Mouse (Mus musculus) heart, adult 9 months (tissue): ENCODE results near the gene Dtx1.

ENCODE experiments used
- DNase-seq, 2 experiments: peaks; one replicate each; pipeline ENCODE4 v3.0.0; 2022; ENCODE audit warnings: low spot score in 2 of 2

Gene Dtx1

DNA sequence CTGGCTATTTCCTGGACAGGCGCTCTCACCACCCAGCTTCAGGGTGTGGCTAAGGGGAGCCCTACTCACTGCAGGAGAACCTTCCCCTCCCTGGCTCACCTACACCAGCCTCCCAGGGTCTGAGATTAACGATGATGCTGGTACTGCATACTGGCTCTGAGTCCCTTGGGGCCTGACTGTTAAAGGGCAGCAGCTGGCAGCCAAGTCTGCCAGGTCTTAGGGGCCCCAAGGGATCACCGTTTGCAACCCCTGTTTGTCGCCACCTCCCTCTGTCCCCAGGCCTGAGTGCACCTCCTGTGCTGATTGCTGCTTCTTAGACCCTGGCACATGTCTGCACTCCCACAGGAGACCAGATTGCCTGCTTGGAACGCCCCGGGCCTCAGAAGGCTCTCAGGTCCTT lies 7.3 kb downstream of the Dtx1 start:
- DNase-seq = no peak

DNA sequence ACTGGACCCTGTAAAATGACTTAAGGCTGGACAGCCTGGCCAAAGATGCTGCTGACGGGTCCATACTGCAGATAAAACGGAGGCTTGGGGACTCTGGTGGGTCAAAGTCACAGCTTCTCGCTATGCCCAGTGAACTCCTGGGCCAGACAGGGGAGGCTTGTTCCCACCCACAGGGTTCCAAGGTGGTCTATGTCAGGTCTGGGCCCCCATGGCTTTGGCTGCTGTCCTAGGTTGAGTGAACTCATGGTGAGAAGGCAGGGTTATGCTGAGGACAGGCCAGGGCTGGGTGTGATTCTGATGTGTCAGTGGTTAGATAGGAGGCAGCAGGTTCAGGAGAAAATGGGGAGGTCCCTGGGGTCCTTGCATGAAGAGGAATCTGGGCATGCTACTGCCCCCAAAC lies 8.1 kb downstream of the Dtx1 start:
- DNase-seq = no peak

DNA sequence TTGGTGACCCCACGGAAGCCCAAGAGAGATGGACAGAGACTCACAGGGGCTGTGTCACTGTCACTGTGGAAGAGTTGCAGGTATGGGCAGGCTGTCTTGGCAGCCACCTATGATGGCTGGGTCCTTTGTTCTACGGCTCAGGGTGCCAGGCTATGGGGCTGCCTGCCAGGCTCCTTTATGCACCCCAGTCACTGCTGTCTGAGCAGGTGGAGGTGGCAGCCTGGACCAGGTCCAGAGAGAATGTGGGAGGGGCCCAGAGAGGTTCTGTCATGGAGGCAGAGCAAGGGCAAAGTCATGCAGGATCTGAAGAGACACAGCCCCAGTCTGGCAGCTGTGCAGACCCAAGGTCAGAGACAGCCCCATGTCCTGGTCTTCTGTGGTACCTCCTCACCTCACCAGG lies 8.8 kb downstream of the Dtx1 start:
- DNase-seq = no peak

DNA sequence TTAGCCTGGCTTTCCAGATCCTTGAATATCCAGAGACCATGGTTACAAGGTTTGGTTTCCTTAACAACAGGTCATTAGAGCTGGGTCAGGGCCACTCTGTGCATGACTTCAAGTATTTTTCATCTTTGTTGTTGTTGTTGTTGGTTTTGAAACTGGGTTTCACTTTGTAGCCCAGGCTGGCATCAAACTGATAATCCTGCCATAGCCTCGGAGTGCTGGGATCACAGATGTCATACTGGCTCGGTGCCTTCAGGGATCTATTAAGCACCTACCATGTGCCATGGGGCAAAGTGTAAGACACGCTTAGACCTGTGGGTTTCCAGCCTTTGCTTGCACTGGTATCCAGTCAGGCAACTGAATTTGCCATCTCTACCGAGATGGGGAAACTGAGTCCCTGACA lies 9.3 kb downstream of the Dtx1 start:
- DNase-seq = no peak

DNA sequence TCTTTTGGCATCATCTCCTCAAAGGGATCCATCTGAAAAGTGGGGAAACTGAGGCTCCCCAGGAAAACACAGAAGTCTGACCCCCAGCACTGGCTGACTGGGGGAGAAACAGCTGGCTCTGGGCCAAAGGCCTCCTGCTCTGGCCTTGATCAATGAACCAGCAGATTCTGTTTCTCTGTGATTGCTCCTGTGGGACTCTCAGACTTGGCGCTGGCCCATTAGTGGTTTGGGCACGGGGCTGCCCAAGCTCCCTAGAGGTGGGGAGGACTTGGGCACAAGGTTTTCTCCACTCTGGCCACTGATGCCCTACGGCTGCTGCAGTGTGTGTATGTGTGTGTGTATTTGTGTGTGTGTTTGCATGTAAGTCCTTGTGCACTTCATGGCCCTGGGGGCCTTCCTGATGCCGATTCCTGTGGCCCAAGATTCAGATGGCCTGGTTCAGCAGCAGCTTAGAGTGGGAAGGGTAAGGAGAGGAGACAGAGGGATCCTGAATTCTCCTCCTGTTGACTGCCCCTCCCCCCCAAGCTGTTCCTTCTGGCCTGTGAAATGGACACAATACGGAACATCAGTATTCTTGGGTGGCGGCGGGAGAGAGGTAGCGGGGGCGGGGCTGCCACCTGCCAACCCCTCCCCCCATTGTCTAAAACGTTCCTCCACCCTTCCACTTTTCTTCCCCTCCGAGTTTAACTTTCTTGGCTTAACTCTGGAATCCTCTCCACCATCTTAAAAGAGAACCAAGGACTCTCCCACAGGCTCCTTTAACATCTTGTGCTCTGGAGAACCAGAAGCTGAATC lies 10.5 kb downstream of the Dtx1 start:
- DNase-seq = no peak

DNA sequence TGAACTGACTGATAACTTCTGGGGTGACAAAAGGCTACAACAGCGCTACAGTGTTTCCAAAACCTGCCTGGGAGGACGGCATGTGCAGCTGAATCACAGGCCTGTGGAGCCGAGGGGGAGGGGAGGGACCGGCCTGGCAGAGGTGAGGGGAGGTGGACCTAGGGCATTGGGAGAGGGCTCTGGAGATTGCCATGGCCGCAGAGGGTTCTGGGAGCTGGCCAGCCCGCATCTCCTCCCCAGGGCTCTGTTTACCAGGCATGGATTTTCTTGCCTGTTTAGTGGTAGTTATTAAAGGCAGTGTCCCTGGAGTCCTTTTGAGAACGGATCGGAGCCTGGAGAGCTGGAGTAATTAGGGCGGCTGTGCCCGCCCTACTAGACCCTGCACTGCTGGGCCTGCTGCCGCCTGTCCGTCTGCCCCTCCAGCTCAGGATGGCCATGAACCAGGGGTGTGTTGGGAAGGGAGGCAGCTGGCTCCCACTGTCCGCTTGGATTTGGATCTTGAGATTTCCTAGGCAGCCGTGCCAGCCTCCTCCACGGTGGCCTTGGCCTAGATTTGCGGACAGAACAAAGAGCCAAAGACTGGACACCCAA lies 12.8 kb downstream of the Dtx1 start:
- DNase-seq = no peak

DNA sequence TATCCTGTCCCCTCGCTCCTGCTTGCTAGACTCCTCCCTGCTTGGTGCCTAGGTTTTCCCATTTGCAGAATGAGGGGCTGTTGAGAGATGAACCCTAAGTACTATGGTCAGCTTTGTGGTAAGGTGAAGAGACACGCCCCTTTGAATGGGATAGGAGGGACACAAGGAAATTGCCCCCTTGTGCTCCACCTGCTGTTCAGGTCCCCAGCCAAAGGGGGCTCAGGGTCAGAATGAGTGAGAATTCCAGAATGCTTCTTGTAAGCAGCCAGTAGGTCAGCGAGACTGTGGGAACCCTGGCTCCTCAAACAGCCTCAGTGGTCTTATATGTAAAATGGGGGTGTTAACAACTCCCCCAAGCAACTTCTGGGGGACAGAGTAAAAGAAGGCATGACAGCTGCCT lies 13.5 kb downstream of the Dtx1 start:
- DNase-seq = no peak

DNA sequence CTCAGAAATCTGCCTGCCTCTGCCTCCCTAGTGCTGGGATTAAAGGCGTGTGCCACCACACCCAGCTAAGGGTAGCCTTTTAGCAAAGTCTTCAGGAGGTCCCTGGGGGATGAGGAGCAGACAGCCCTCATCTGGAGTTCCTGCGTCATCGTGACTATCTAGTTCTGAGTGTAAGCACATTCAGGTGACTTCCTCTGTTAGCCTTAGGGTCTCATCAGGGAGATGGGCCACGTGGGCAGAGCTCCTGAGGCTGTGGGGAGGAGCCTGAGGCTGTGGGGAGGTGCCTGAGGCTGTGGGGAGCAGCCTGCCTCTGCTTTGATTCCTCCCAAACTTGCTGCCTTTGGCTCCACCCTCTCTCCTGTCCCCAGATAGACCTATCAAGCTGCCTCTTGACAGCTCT lies 14.9 kb downstream of the Dtx1 start:
- DNase-seq = no peak

DNA sequence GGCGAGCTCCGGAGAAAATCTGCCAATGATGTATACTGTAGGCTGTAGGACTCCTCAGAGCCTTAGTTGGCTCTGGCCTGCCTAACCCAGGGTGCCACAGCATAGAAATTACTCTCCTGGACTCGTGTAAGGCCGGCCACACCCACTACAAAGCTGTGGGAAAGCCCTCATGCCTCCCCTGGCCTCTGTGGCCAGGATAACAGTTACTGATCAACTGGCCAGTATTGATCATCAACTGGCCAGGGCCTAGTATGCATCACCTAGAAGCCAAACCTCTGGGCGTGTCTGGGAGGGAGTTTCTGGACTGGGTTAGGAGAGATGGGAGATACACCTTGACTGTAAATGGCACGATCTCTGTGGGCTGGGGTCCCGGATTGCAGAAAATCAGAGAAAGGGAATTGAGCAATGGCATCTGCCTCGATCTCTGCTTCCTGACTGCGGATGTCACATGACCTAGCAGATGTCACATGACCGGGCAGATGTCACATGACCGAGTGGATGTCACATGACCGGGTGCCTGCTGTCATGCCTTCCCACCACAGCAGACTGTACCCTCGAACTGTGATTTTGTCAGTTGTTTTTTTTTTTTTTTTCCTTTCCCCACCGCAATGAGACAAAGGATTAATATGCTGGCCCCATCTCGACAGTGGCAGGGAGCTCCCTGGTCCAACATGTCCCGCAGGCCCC lies 15.5 kb downstream of the Dtx1 start:
- DNase-seq = no peak

DNA sequence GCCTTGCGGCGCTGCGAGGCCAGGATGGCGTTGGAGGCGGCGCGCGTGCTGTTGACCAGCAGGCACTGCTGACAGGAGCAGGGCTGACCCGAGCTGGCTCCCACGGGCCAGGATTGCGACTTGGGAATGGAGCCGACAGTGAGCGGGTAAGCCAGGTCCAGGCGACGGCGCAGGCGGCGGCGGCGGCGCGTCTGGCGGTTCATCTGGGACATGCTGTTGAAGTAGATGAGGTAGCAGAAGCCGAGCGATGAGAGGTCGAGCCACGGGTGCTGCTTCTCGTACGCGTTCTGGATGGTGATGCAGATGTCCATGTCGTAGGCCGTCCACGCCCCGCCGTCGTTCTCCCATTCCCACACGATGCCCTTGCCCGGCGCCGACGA lies 17.0 kb downstream of the Dtx1 start:
- DNase-seq = no peak

DNA sequence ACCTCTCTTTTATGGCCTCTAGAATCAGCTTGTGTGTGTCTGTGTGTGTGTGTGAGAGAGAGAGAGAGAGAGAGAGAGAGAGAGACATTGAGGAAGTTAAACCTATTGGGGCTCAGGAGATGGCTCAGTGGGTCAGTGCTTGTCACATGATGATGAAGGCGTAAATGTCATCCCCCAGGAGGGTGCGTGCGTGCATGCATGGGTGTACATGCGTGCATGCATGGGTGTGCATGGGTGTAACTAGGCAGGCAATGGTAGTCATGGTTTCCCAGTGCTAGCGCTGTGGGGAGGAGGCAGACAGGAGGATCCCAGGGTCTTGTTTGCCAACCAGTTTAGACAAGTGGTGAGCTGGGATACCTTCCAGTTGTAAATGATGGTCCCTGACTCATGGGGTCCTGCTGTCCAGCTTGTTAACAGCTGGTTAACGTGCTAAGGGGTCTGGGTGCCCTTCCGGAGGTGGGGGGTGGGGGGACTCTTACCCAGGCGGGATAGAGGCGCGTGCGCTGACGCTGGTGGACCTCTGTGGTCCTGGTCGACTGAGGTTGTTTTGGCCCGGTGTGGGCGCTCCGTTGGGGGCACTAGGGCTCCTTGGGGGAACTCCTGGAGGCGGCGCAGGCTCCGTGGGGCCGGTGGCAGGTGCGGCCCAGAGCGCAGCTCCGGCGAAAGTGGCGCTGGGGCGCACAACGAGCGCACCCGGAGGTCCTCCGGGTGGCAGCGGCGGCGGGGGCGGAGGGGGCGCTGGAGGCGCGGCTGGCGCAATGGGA lies 17.6 kb downstream of the Dtx1 start:
- no peak for DNase-seq

DNA sequence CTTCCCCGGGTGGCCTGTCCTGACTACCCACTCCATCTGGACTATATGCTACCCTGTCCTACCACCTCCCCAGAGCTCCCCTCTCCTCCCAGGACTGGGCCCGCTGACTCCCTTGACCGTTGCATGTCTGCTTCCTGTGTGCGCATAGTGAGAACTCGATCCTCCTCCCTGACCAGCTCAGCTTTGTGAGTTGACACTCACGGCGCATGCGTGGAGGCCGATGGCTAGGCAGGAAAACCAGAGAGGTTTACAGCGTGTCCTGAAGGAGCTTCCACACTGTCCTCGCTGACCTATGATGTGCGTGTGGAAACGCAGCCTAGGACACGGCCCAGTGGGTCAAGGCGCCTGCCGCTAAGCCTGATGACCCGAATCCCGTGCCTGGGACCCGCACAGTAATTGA lies 19.7 kb downstream of the Dtx1 start:
- no peak for DNase-seq

DNA sequence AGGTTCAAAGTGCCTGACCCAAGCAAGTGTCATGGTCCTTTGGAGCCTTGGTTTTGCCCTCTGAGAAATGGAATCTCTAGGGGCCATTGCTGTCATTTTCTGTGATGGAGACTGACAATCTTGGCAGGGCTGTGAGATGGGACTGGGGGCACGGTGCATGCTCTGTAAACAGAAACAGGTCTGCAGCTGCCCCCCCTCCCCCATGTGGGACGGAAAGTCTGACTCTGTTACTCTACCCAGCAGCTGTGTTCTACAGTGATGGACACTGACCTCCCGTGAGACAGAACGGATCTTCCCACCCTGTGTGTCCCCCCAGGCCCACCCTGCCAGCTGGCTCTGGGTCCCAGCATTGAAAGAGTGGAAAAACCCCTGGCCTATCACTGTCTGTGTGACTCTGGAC lies 21.3 kb downstream of the Dtx1 start:
- DNase-seq = no peak

DNA sequence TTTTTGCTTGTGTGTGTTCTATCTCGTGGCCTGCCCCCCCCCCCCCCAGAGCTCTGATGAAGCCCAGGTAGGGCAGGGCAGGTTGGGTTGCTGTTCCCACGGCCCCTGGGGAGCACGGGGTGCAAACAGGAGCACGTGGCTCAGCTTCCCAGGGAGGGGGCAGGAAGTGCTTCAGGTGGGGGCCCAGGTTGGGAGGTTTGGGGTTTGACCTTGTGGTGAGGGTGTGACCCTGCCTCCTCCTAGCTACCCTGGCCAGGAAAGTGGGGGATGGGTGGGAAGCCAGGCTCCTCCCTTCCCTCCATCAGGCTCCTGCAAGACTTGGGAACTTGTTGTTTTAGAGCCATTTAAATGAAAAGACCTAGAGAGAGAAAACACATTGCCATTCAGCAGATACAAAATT lies 23.3 kb downstream of the Dtx1 start:
- DNase-seq = no peak

DNA sequence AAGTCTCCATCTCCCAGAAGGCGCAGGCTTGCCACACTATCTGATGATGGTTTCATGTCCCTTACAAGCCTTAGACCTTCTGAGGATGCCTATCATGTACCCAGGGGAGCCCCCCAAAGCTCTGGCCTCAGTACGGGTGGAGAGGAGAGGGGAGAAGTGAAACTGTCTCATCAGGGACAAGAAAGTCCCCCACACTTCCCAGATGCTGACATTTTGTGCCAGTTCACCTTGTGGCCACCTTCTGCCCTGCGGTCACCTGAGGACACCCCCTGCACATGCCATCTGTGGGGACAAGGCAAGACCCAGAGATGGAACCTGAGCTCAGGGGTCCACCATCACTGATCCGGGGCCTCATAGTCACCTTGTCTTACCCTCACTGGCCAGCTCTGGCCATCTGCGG lies 23.8 kb downstream of the Dtx1 start:
- DNase-seq = no peak

DNA sequence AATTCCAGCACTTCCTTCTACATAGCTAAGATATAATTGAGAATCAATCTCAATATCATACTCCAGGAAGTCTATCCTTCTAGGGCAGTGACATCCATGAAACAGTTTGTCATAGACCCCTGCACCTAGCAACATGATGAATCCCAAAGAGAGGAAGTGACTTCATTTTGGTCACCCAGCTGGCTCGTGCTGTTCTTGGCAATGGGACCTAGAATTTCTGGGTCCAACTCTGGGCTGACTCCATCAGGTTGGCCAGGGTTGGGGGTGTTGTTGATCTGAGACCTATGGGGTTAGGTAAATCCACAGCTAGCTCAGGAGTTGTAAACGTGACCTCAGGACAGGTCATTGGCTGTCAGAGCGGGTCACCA lies 24.3 kb downstream of the Dtx1 start:
- no peak for DNase-seq

DNA sequence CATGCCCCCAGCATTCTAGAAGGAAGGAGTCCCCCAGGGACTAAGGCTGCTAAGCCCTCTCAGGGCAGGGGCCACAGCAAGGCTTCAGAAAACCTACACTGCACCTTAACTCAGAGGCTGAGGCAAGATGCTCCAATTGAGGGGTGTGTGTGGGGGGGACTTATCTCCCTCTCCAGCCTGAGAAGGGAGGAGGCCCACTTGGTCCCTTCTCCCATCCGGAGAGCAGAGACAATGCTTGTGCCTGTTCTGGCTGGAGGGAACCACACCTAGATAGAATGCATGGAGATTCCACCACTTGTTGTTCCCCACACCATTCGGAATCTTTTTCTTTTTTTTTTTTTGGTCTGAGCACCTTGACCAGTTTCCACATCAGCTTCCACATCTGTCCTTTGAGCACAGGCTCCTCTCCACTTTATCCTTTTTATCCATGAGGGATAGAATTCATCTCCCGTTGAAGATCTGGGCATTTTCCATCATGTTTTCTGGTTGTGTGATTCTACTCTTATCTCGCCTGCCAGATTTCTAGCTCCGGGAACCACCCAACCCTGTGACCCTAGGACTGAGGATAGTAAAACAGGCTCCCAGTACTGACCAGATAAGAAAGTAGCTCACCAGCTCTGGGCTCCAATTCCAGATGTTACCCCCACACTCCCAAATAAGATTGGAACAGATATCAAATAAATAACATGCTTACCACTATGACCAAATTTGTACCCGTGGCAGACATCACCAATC lies 24.8 kb downstream of the Dtx1 start:
- no peak for DNase-seq

DNA sequence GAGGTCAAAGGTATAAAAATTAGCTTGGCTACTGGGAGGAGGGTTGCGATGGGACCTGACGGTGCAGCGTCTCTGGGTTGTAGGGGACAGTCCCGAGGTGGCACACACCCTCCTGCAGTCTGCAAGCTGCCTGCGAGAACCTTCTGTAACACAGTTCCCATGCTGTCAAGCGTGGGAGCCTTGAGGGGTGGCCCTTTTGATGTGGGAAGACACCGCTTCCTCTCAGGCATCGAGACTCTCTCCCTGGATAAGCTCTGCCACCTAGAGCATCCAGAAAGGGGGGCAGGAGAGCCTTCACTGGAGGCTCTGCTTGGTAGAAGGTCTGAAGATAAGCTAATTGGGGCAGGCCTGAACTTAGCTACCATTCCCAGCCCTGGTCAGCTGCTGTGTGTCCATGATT lies 26.0 kb downstream of the Dtx1 start:
- no peak for DNase-seq

DNA sequence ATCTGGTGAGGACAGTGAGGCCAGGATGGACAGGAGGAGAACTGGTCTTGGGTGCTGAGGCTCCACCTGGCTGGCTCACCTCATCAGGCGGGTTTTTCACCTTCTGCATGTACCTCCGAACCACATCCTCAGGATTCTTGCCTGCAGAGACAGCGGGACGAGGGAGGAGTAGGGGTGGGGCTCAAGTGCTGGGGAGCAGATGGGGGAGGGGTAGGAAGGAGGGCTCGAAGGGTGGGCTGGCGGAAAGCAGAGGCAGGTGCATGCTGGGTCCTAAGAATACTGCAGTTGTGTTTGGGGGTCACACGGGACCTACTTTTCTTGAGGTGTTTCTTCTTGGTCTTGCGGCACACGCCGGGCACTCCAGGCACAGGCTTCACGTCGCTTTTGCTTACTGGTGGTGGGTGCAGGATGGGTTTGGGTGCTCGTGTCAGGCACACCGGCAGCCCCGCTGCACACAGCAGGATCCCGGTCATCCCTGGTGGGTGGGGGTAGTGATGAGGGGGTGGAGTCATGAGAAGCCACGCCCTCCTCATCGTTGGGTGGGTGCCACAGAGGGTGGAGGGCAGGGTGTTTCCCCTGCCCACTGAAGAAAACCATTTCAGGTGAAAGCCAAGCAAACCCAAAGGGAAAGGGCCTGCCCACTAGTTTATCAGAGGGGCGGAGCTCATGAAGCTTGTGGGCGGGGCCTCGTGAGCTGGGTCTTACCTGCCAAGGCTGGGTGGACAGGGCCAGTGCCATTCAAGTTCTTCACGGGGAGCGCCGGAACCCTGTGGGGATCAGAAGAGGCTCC lies 28.6 kb downstream of the Dtx1 start:
- no peak for DNase-seq

DNA sequence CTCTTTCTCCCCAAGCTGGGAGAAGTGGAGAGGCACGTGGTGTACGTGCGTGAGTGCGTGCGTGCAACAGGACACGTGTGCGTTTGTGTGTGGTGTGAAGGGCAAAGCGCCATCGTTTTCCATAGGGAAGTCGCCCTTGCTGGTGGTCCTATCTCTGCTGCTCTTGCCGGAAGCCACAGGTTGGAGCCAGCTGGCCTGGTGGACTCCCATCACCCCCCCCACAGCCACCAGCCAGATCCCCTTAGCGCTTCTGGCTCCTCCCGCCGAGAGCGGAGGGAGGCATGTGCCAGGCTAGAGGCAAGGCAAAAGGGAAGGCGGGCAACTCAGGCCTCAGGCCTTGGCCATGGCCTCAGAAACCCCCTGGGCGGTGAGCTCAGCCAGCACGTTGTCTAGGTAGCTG lies 30.8 kb downstream of the Dtx1 start:
- no peak for DNase-seq
